Mouse (Mus musculus) CH12.LX (cell line): ENCODE data around the gene Trappc4.

Experiments used
- CHD1 ChIP-seq: IDR thresholded peaks from 2 replicates; pipeline ENCODE4 v1.6.1; 2012; ENCODE audit warnings: low read depth, low read length, improper control_type of control experiment, inconsistent platforms
- CTCF ChIP-seq, 2 experiments: IDR thresholded peaks in 1 of 2; conservative IDR thresholded peaks in 1 of 2; 2 replicates each; pipeline ENCODE4 v1.5.1; 2011 to 2012; ENCODE audit warnings: low read depth in 2 of 2, low read length in 2 of 2, improper control_type of control experiment in 1 of 2, inconsistent platforms in 1 of 2, mild to moderate bottlenecking in 1 of 2, moderate library complexity in 1 of 2
- EP300 ChIP-seq: IDR thresholded peaks from 2 replicates; pipeline ENCODE4 v1.6.1; 2011; ENCODE audit warnings: low read length, improper control_type of control experiment
- GABPA ChIP-seq: IDR thresholded peaks from 2 replicates; pipeline ENCODE4 v1.6.1; 2012; ENCODE audit warnings: low read depth, low read length, improper control_type of control experiment, inconsistent platforms; ENCODE audit not compliant: insufficient replicate concordance
- POLR2AphosphoS2 ChIP-seq: IDR thresholded peaks from 2 replicates; pipeline ENCODE4 v1.6.1; 2011; ENCODE audit warnings: low read depth, low read length, improper control_type of control experiment

DNA sequence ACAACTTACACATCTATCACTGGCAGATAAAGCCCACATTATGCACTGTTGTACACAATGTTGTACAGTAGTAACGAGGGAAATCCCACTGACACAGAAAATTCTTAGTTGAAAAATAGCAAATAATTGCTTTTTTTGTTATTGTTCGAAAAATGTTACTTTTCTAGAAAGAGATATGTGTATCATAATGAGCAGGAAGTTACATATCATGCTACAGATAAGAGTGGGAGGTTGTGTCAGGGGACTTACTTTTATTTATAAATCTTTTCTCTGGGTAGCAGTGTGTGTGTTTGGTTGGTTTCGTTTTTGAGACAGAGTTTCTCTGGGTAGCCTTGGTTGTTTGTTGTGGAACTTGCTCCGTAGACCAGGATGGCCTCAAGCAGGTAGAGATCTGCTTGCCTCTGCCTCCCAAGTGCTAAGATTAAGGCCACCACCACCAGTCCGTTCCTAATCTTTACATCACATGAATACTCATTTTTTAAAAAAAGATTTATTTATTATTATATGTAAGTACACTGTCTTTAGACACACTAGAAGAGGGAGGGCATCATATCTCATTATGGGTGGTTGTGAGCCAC lies 29.2 kb downstream of the Trappc4 start:
- TF ChIP-seq CTCF (conservative IDR thresholded peaks at IDR 0.05 in 1 of 2, IDR thresholded peaks at IDR 0.05 in 1 of 2; ENCODE audit: low read depth in 2 of 2, low read length in 2 of 2) = no peak
- no peak for TF ChIP-seq EP300
- no peak for TF ChIP-seq GABPA
- no peak for TF ChIP-seq CHD1
- no peak for TF ChIP-seq POLR2AphosphoS2
